ENCODE assay signal across 9 mouse cellular contexts in the genomic region with DNA sequence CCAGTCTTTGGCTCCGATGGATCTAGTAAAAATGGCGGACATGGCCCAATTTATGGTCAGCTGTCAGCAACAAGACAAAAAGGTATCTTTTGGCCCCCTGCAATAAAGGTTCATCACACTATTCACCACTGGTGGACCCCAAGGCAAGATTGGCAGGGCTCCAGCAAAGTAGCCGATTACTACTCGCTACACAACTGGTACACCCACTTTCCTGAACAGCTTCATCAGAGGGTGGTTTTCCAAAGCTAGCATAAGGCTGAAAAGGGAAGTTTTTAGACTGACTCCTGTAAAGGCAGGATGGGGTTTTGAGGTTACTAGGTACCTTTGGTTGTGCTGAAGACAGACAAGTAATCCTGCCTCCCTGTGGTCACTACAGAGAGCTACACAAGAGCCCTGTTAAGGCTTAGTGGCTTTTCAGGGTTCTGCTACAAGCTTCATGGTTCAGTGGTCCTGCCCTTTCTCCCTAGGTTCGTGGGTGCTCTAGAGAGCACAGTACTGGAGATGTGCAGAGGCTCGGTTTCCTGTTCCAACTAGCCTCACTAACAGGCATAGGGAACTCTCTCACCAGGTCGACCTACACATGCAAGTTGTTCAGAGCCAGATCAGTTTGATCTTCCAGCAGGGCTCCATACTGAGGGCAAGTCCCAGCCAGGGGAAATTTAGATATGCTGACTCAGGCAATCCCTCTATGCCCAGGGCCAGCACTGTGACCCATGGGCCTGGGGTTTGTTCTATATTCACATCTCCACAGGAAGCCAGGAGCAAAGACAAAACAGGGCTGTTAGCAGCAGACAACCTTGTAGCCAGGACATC. TPM values are rescaled to one million over a fixed set of nuclear protein-coding genes. Genes with fewer than 3 reads are reported as not detected.
A peak's percentile ranks its signal among the peaks of the same experiment; 100 is the strongest.
DNase-seq lines count a peak whose midpoint lies in the region; ATAC-seq and TF ChIP-seq lines count a peak whose summit lies in the region.
"Had no signal": no experiment of that assay in that cellular context is flagged by ENCODE, and none has a peak within 500 bp of the region (broad histone marks: within the 10 kb centered on the region; RNA-seq: fewer than 3 reads in every experiment).

No protein-coding gene starts in this region.

- peaks cover 16% of the 10 kb centered on the region for H3K79me2 ChIP-seq in liver, adult 2 months (ENCODE audit: control insufficient read depth, insufficient read depth, low read length)

- peak; percentile 75 for DNase-seq in liver, adult 2 months (ENCODE audit: extremely low read depth, low read depth, low spot score)
- DNase-seq in liver (no peak), NIH3T3 (ENCODE audit: low read depth) (peak; percentile 57)
- DNase-seq in cerebellum, postnatal 36 days, result peak; percentile 12 to 28
- no peak for DNase-seq in limb, embryonic 10.5 days (ENCODE audit: low spot score)
- no peak for DNase-seq in adrenal gland, postnatal 25 days

- TF ChIP-seq POLR2A in liver, adult 2 months (IDR thresholded peaks at IDR 0.05; ENCODE audit: extremely low read depth, insufficient read depth, low read length), result no peak

- no peak for ATAC-seq in granulocyte monocyte progenitor cell, adult 5-6 weeks (replicated peaks; ENCODE audit: poor library complexity, severe bottlenecking)
- no peak for ATAC-seq in monocyte, adult 5-6 weeks (replicated peaks; ENCODE audit: insufficient number of reproducible peaks, low FRiP score, low TSS enrichment, poor library complexity, severe bottlenecking)

- no peaks in the 10 kb centered on the region for H3K9me3 ChIP-seq in limb, embryonic 10.5 days (replicated peaks)
- H3K9me3 ChIP-seq: limb, embryonic 13.5 days had no signal

- TF ChIP-seq CTCF in liver, adult 2 months (IDR thresholded peaks at IDR 0.05; ENCODE audit: low read depth, low read length), result 0 out of 2 replicates have a peak, but pooled peaks have one; percentile 8

- 27% methylated on average over 7 of the region's 7 CpGs for WGBS in liver, adult 2 months
- WGBS in limb, embryonic 10.5 days, result 87% methylated on average over 7 of the region's 7 CpGs

- peak overlapping the region; percentile 61 for H3K4me3 ChIP-seq in liver, adult 2 months (ENCODE audit: insufficient read depth, low read depth, low read length)
- H3K4me3 ChIP-seq in limb, embryonic 10.5 days, result 0 out of 2 replicates have a peak overlapping the region, but pooled peaks have one; percentile 9
- H3K4me3 ChIP-seq: limb, embryonic 13.5 days had no signal

- H3K4me1 ChIP-seq in liver, adult 2 months (ENCODE audit: control insufficient read depth, insufficient read depth, low read length), result peaks cover 34% of the 10 kb centered on the region
- peaks cover 51% of the 10 kb centered on the region for H3K4me1 ChIP-seq in limb, embryonic 10.5 days

- H3K9ac ChIP-seq in liver, adult 2 months (ENCODE audit: low read depth, low read length), result peak overlapping the region; percentile 91
- H3K9ac ChIP-seq: limb, embryonic 13.5 days had no signal

- no peaks in the 10 kb centered on the region; the same call in 1 of the 2 replicates for H3K36me3 ChIP-seq in liver, adult 2 months (ENCODE audit: control insufficient read depth, insufficient read depth, low read length)
- H3K36me3 ChIP-seq in limb, embryonic 10.5 days, result peaks cover 46% of the 10 kb centered on the region

- no peaks in the 10 kb centered on the region for H3K27me3 ChIP-seq in liver, adult 2 months (ENCODE audit: control insufficient read depth, insufficient read depth, low read length)
- no peaks in the 10 kb centered on the region for H3K27me3 ChIP-seq in limb, embryonic 10.5 days (ENCODE audit: low read depth, poor library complexity, severe bottlenecking)
- H3K27me3 ChIP-seq: limb, embryonic 13.5 days had no signal

- peak overlapping the region; percentile 100 for H3K27ac ChIP-seq in liver, adult 2 months (replicated peaks; ENCODE audit: insufficient read depth, low read depth, low read length)
- H3K27ac ChIP-seq in limb, embryonic 10.5 days, result no peak overlapping the region
- H3K27ac ChIP-seq: limb, embryonic 13.5 days had no signal

RNA-seq across cellular contexts. Expression of a gene that starts 4.0 kb away (rescaled TPM):
- 14.9 and 22.3 TPM in 2 replicates for total RNA-seq in liver, adult 2 months (2014; rRNA removed)
- polyA plus RNA-seq in liver, adult 2 months (2012; rRNA removed), result 142 and 188 TPM in 2 replicates
- polyA plus RNA-seq in limb, embryonic 10.5 days (2016; fragmentation: Nextera tagmentation; extraction: Ambion mirVana), result 742 and 814 TPM in 2 replicates
- total RNA-seq in granulocyte monocyte progenitor cell, adult 5-6 weeks (2014; fragmentation: Nextera tagmentation), result 514 and 552 TPM in 2 replicates
- 163 and 168 TPM in 2 replicates for total RNA-seq in granulocyte monocyte progenitor cell, adult 5-6 weeks (2017)
- 333 and 334 TPM in 2 replicates for total RNA-seq in adrenal gland, postnatal 25 days (2021)
- total RNA-seq in monocyte, adult 5-6 weeks (2017), result 163 to 262 TPM (median 173 TPM) in 3 replicates

RNA-seq across cellular contexts. Expression of a gene that starts 4.4 kb away (rescaled TPM):
- total RNA-seq in liver, adult 2 months (2014; rRNA removed), result 933 and 951 TPM in 2 replicates
- polyA plus RNA-seq in liver, adult 2 months (2012; rRNA removed), result 683 and 737 TPM in 2 replicates
- polyA plus RNA-seq in limb, embryonic 10.5 days (2016; fragmentation: Nextera tagmentation; extraction: Ambion mirVana), result 613 and 656 TPM in 2 replicates
- 864 and 921 TPM in 2 replicates for total RNA-seq in granulocyte monocyte progenitor cell, adult 5-6 weeks (2014; fragmentation: Nextera tagmentation)
- total RNA-seq in granulocyte monocyte progenitor cell, adult 5-6 weeks (2017), result 1,372 and 1,702 TPM in 2 replicates
- total RNA-seq in adrenal gland, postnatal 25 days (2021), result 407 and 486 TPM in 2 replicates
- 331 to 434 TPM (median 349 TPM) in 3 replicates for total RNA-seq in monocyte, adult 5-6 weeks (2017)

RNA-seq across cellular contexts. Expression of a gene that starts 20.7 kb away (rescaled TPM):
- total RNA-seq in liver, adult 2 months (2014; rRNA removed), result 33.8 and 34.5 TPM in 2 replicates
- polyA plus RNA-seq in liver, adult 2 months (2012; rRNA removed), result 12.6 and 12.9 TPM in 2 replicates
- polyA plus RNA-seq in limb, embryonic 10.5 days (2016; fragmentation: Nextera tagmentation; extraction: Ambion mirVana), result 720 and 728 TPM in 2 replicates
- 161 and 171 TPM in 2 replicates for total RNA-seq in granulocyte monocyte progenitor cell, adult 5-6 weeks (2014; fragmentation: Nextera tagmentation)
- 315 and 430 TPM in 2 replicates for total RNA-seq in granulocyte monocyte progenitor cell, adult 5-6 weeks (2017)
- total RNA-seq in adrenal gland, postnatal 25 days (2021), result 101 and 105 TPM in 2 replicates
- 78.4 to 113 TPM (median 112 TPM) in 3 replicates for total RNA-seq in monocyte, adult 5-6 weeks (2017)

RNA-seq across cellular contexts. Expression of a gene that starts 20.8 kb away (rescaled TPM):
- 8.9 and 12.8 TPM in 2 replicates for total RNA-seq in liver, adult 2 months (2014; rRNA removed)
- 57.0 and 59.4 TPM in 2 replicates for polyA plus RNA-seq in liver, adult 2 months (2012; rRNA removed)
- 201 and 207 TPM in 2 replicates for polyA plus RNA-seq in limb, embryonic 10.5 days (2016; fragmentation: Nextera tagmentation; extraction: Ambion mirVana)
- 80.9 and 96.2 TPM in 2 replicates for total RNA-seq in granulocyte monocyte progenitor cell, adult 5-6 weeks (2014; fragmentation: Nextera tagmentation)
- 26.9 and 27.0 TPM in 2 replicates for total RNA-seq in granulocyte monocyte progenitor cell, adult 5-6 weeks (2017)
- 81.5 and 102 TPM in 2 replicates for total RNA-seq in adrenal gland, postnatal 25 days (2021)
- total RNA-seq in monocyte, adult 5-6 weeks (2017), result 18.5 to 31.2 TPM (median 26.5 TPM) in 3 replicates

RNA-seq across cellular contexts. Expression of a gene that starts 26.5 kb away (rescaled TPM):
- 0.28 TPM in 1 of 2 replicates, not detected in the other for total RNA-seq in liver, adult 2 months (2014; rRNA removed)
- not detected in 2 replicates for polyA plus RNA-seq in liver, adult 2 months (2012; rRNA removed)
- 0.25 and 0.26 TPM in 2 replicates for polyA plus RNA-seq in limb, embryonic 10.5 days (2016; fragmentation: Nextera tagmentation; extraction: Ambion mirVana)
- not detected in 2 replicates for total RNA-seq in granulocyte monocyte progenitor cell, adult 5-6 weeks (2014; fragmentation: Nextera tagmentation)
- total RNA-seq in granulocyte monocyte progenitor cell, adult 5-6 weeks (2017), result not detected in 2 replicates
- total RNA-seq in adrenal gland, postnatal 25 days (2021), result 1.4 TPM in 1 of 2 replicates, not detected in the other
- total RNA-seq in monocyte, adult 5-6 weeks (2017), result not detected in 3 replicates

Comparison
In these comparisons a context has a peak if more than half of its experiments do, and no peak if none do; other contexts are left out.
1. DNase-seq: peak in liver, adult 2 months (single experiment), NIH3T3 (single experiment) and cerebellum, postnatal 36 days (2 of 2); none in liver (single experiment), limb, embryonic 10.5 days (single experiment) and adrenal gland, postnatal 25 days (single experiment).